Mouse (Mus musculus) hindbrain, embryonic 11.5 days (tissue): ENCODE results near the gene Ss18l1. TPM values are rescaled to one million over a fixed set of nuclear protein-coding genes. Genes with fewer than 3 reads are reported as not detected.
A peak's percentile ranks its signal among the peaks of the same experiment; 100 is the strongest.

Source experiments
- ATAC-seq: fragments of 200-750 bp; cut with Nextera tagmentation; 2 replicates; pipeline ENCODE4 v1.8.0; 2017; ENCODE audit warnings: mild to moderate bottlenecking, moderate TSS enrichment, moderate library complexity; ENCODE audit not compliant: low FRiP score
- DNase-seq: peaks from one replicate; pipeline ENCODE4 v3.0.0-alpha.2; 2015; ENCODE audit warnings: low spot score
- H3K27ac ChIP-seq: fragments of 300-500 bp; sonication (generic); 2 replicates; pipeline ENCODE4 v1.5.1; 2014; ENCODE audit warnings: mild to moderate bottlenecking, low read depth, low read length
- H3K27me3 ChIP-seq: fragments of 300-500 bp; sonication (generic); 2 replicates; pipeline ENCODE4 v1.6.1; 2014; ENCODE audit warnings: mild to moderate bottlenecking, low read length, moderate library complexity, mixed read lengths; ENCODE audit not compliant: control insufficient read depth, insufficient read depth
- H3K36me3 ChIP-seq: fragments of 300-500 bp; sonication (generic); 2 replicates; pipeline ENCODE4 v1.6.1; 2014; ENCODE audit warnings: mild to moderate bottlenecking, low read length, moderate library complexity, mixed read lengths; ENCODE audit not compliant: control insufficient read depth, insufficient read depth
- H3K4me1 ChIP-seq: fragments of 300-500 bp; sonication (generic); replicated peaks from 2 replicates; pipeline ENCODE4 v1.6.1; 2014; ENCODE audit warnings: low read length, mixed read lengths; ENCODE audit not compliant: control insufficient read depth, insufficient read depth
- H3K4me2 ChIP-seq: fragments of 300-500 bp; sonication (generic); replicated peaks from 2 replicates; pipeline ENCODE4 v1.6.1; 2014; ENCODE audit warnings: mild to moderate bottlenecking, low read depth, low read length
- H3K4me3 ChIP-seq: fragments of 300-500 bp; sonication (generic); 2 replicates; pipeline ENCODE4 v1.5.1; 2014; ENCODE audit warnings: low read depth, low read length
- H3K9ac ChIP-seq: fragments of 300-500 bp; sonication (generic); 2 replicates; pipeline ENCODE4 v1.6.1; 2014; ENCODE audit warnings: low read depth, low read length
- H3K9me3 ChIP-seq: fragments of 300-500 bp; sonication (generic); 2 replicates; pipeline ENCODE4 v1.6.1; 2016; ENCODE audit warnings: low read length; ENCODE audit not compliant: control insufficient read depth
- WGBS: fragments of 180-500 bp; shearing (Covaris S2); extraction: QIAGEN DNeasy Blood & Tissue Kit; methylation state at CpG from one replicate; pipeline ENCODE4 v1.1.7; 2014; 5-methylcytosine and 5-hydroxymethylcytosine counted together
- polyA plus RNA-seq: library from polyadenylated mRNA; unstranded; fragments of >200 nt; fragmentation: Nextera tagmentation; extraction: Ambion mirVana; gene quantifications from 2 replicates; pipeline ENCODE4 v1.2.1, GENCODE M21; 2014

Gene Ss18l1
- polyA plus RNA-seq, 1 experiment from 2014 or later, result 18.5 TPM

GRCm38 (mm10) chr2:180070481-180071453, 28.5 kb downstream of the Ss18l1 start, which contains the start of gene Mtg2:
Gene Mtg2, plus strand, starts transcription at chr2:180070588.
- H3K4me3 ChIP-seq, result peak within 1 kb of the TSS; percentile 69
- WGBS, result 7% methylated on average over 53 of the region's 58 CpGs
- DNase-seq, result peak; percentile 94

GRCm38 (mm10) chr2:180071671-180072070, 29.4 kb downstream of the Ss18l1 start:
- H3K4me2 ChIP-seq, result no peak overlapping the region
- no peaks in the 10 kb centered on the region for H3K27me3 ChIP-seq
- WGBS, result 93% methylated on average over 2 of the region's 2 CpGs
- ATAC-seq, result no peak
- no peak overlapping the region for H3K9ac ChIP-seq
- H3K27ac ChIP-seq, result no peak overlapping the region
- no peaks in the 10 kb centered on the region for H3K36me3 ChIP-seq
- H3K9me3 ChIP-seq, result no peaks in the 10 kb centered on the region
- DNase-seq, result no peak
- no peak overlapping the region for H3K4me3 ChIP-seq
- 0 out of 2 replicates have a peak, but pooled peaks cover 3% of the 10 kb centered on the region for H3K4me1 ChIP-seq

More at GRCm38 (mm10) chr2:180070481-180071453, 28.5 kb downstream of the Ss18l1 start, which contains the start of gene Mtg2:
- Histone ChIP-seq H3K4me1 (0 out of 2 replicates have a peak, but pooled peaks cover 3% of the 10 kb centered on the region), H3K27me3 (no peaks in the 10 kb centered on the region), H3K9ac (peak within 1 kb of the TSS; percentile 85), H3K27ac (peak within 1 kb of the TSS; percentile 62), H3K9me3 (no peaks in the 10 kb centered on the region), H3K4me2 (peak within 1 kb of the TSS; percentile 86), H3K36me3 (no peaks in the 10 kb centered on the region)
- ATAC-seq, result peak; percentile 96

- no peak overlapping the region for H3K4me2 ChIP-seq
- H3K27me3 ChIP-seq, result no peaks in the 10 kb centered on the region
- H3K9ac ChIP-seq, result no peak overlapping the region
- H3K9me3 ChIP-seq, result no peaks in the 10 kb centered on the region
- H3K4me3 ChIP-seq, result no peak overlapping the region
- 0 out of 2 replicates have a peak, but pooled peaks cover 3% of the 10 kb centered on the region for H3K4me1 ChIP-seq
- no peaks in the 10 kb centered on the region for H3K36me3 ChIP-seq
- ATAC-seq, result no peak
- DNase-seq, result no peak
- WGBS, result 90% methylated on average over 7 of the region's 7 CpGs
- no peak overlapping the region for H3K27ac ChIP-seq
Observed at GRCm38 (mm10) chr2:180072886-180073285, 30.6 kb downstream of the Ss18l1 start.

- Histone ChIP-seq H3K9ac (no peak overlapping the region), H3K36me3 (no peaks in the 10 kb centered on the region), H3K9me3 (no peaks in the 10 kb centered on the region), H3K27me3 (no peaks in the 10 kb centered on the region), H3K4me2 (no peak overlapping the region), H3K27ac (no peak overlapping the region), H3K4me1 (no peaks in the 10 kb centered on the region), H3K4me3 (no peak overlapping the region)
- ATAC-seq (no peak), DNase-seq (no peak)
- WGBS, result 68% methylated on average over 3 of the region's 3 CpGs
Observed at GRCm38 (mm10) chr2:180077622-180078021, 35.3 kb downstream of the Ss18l1 start.

- no peak overlapping the region for H3K27ac ChIP-seq
- 89% methylated on average over 8 of the region's 8 CpGs for WGBS
- no peaks in the 10 kb centered on the region for H3K9me3 ChIP-seq
- H3K4me2 ChIP-seq, result no peak overlapping the region
- ATAC-seq, result no peak
- H3K27me3 ChIP-seq, result no peaks in the 10 kb centered on the region
- peaks cover 2% of the 10 kb centered on the region; the same call in 1 of the 2 replicates for H3K36me3 ChIP-seq
- DNase-seq, result no peak
- no peak overlapping the region for H3K9ac ChIP-seq
- no peak overlapping the region for H3K4me3 ChIP-seq
- H3K4me1 ChIP-seq, result no peaks in the 10 kb centered on the region
Observed at GRCm38 (mm10) chr2:180080680-180081079, 38.4 kb downstream of the Ss18l1 start.

GRCm38 (mm10) chr2:180083063-180083462, 40.8 kb downstream of the Ss18l1 start:
- ATAC-seq, result no peak
- Histone ChIP-seq H3K27ac (no peak overlapping the region), H3K4me2 (no peak overlapping the region), H3K9me3 (no peaks in the 10 kb centered on the region), H3K9ac (no peak overlapping the region), H3K36me3 (peaks cover 2% of the 10 kb centered on the region; the same call in 1 of the 2 replicates), H3K27me3 (no peaks in the 10 kb centered on the region), H3K4me1 (no peaks in the 10 kb centered on the region), H3K4me3 (no peak overlapping the region)
- 94% methylated on average over 10 of the region's 10 CpGs for WGBS
- DNase-seq, result no peak

GRCm38 (mm10) chr2:180084565-180084964, 42.3 kb downstream of the Ss18l1 start:
- no peak overlapping the region for H3K4me2 ChIP-seq
- H3K4me1 ChIP-seq, result no peaks in the 10 kb centered on the region
- H3K4me3 ChIP-seq, result no peak overlapping the region
- no peak overlapping the region for H3K27ac ChIP-seq
- DNase-seq (no peak), ATAC-seq (no peak)
- no peak overlapping the region for H3K9ac ChIP-seq
- no peaks in the 10 kb centered on the region for H3K27me3 ChIP-seq
- no peaks in the 10 kb centered on the region for H3K9me3 ChIP-seq
- WGBS, result 48% methylated on average over 3 of the region's 3 CpGs
- H3K36me3 ChIP-seq, result peaks cover 2% of the 10 kb centered on the region; the same call in 1 of the 2 replicates

GRCm38 (mm10) chr2:180085926-180086636, 43.8 kb downstream of the Ss18l1 start:
- no peaks in the 10 kb centered on the region for H3K27me3 ChIP-seq
- WGBS, result 78% methylated on average over 16 of the region's 16 CpGs
- no peak for DNase-seq
- H3K9ac ChIP-seq, result no peak overlapping the region
- H3K4me2 ChIP-seq, result no peak overlapping the region
- H3K27ac ChIP-seq, result no peak overlapping the region
- H3K4me3 ChIP-seq, result no peak overlapping the region
- peaks cover 2% of the 10 kb centered on the region; the same call in 1 of the 2 replicates for H3K36me3 ChIP-seq
- no peaks in the 10 kb centered on the region for H3K4me1 ChIP-seq
- H3K9me3 ChIP-seq, result no peaks in the 10 kb centered on the region
- no peak for ATAC-seq
